Comparison of ENCODE assay signal across 8 mouse cellular contexts in the genomic region with DNA sequence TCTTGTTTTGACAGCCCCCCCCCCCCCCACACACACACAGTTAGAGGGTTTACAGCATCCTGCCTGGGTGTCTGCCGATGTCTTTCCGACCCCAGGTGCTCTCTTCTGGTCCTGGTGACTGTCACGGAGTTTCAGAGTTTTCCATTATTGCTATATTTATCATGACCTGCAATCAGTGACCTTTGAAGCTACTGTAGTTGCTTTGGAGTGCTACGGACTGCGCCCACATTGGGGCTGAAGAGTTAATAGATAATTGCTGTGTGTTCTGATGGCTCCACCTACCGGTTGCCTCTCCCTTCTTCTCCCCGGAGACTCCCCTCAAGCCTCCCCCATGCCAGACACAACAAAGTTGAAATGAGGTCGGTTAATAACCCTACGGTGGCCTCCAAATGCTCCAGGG. TPM values are rescaled to one million over a fixed set of nuclear protein-coding genes. Genes with fewer than 3 reads are reported as not detected.
A peak's percentile ranks its signal among the peaks of the same experiment; 100 is the strongest.
DNase-seq lines count a peak whose midpoint lies in the region; ATAC-seq lines count a peak whose summit lies in the region.
"Had no signal": no experiment of that assay in that cellular context is flagged by ENCODE, and none has a peak within 500 bp of the region (broad histone marks: within the 10 kb centered on the region; RNA-seq: fewer than 3 reads in every experiment).

No protein-coding gene starts in this region.

- H3K9ac ChIP-seq in limb, embryonic 11.5 days (ENCODE audit: low read length), result no peak overlapping the region
- no peak overlapping the region for H3K9ac ChIP-seq in midbrain, embryonic 16.5 days (ENCODE audit: low read depth, low read length)

- H3K4me3 ChIP-seq in limb, embryonic 11.5 days (ENCODE audit: low read depth, low read length), result no peak overlapping the region
- no peak overlapping the region for H3K4me3 ChIP-seq in midbrain, embryonic 16.5 days (ENCODE audit: low read depth, low read length)
- H3K4me3 ChIP-seq: erythroblast, embryonic 14.5 days had no signal

- no peak for ATAC-seq in limb, embryonic 11.5 days (ENCODE audit: insufficient number of reproducible peaks, low FRiP score, low TSS enrichment, low read depth)
- ATAC-seq in midbrain, embryonic 16.5 days, result no peak

- peaks cover 6% of the 10 kb centered on the region; the same call in 1 of the 2 replicates for H3K4me1 ChIP-seq in limb, embryonic 11.5 days (ENCODE audit: control insufficient read depth, insufficient read depth, low read length)
- H3K4me1 ChIP-seq in midbrain, embryonic 16.5 days (ENCODE audit: control insufficient read depth, insufficient read depth, low read length), result peaks cover 8% of the 10 kb centered on the region

- no peak overlapping the region for H3K27ac ChIP-seq in limb, embryonic 11.5 days (replicated peaks; ENCODE audit: low read depth, low read length)
- no peak overlapping the region for H3K27ac ChIP-seq in midbrain, embryonic 16.5 days (ENCODE audit: low read length)

- no peaks in the 10 kb centered on the region for H3K27me3 ChIP-seq in limb, embryonic 11.5 days (ENCODE audit: control insufficient read depth, insufficient read depth, low read length)
- H3K27me3 ChIP-seq in midbrain, embryonic 16.5 days (ENCODE audit: control insufficient read depth, insufficient read depth, low read depth, low read length), result no peaks in the 10 kb centered on the region

- DNase-seq in CD4-positive helper T cell, adult 2 months (ENCODE audit: low read depth, low spot score), result peak; percentile 71
- DNase-seq in ES-CJ7 (ENCODE audit: low read depth, low spot score), result peak; percentile 48
- DNase-seq in embryo, embryonic 10 days (ENCODE audit: low spot score), result peak; percentile 73
- DNase-seq in heart, postnatal 10 days, result peak; percentile 66 to 68
- peak; percentile 43 for DNase-seq in limb, embryonic 11.5 days (ENCODE audit: low spot score)
- peak; percentile 61 for DNase-seq in yolk sac, embryonic 10.5 days (ENCODE audit: low spot score)

- WGBS in limb, embryonic 11.5 days, result 8% methylated on average over 9 of the region's 9 CpGs
- WGBS in midbrain, embryonic 16.5 days, result 12% methylated on average over 9 of the region's 9 CpGs

- no peak overlapping the region for H3K4me2 ChIP-seq in limb, embryonic 11.5 days (ENCODE audit: low read depth, severe bottlenecking)
- 0 out of 2 replicates have a peak overlapping the region, but pooled peaks have one; percentile 14 for H3K4me2 ChIP-seq in midbrain, embryonic 16.5 days (ENCODE audit: low read length)

- H3K36me3 ChIP-seq in limb, embryonic 11.5 days (ENCODE audit: control insufficient read depth, insufficient read depth, low read length), result no peaks in the 10 kb centered on the region
- H3K36me3 ChIP-seq in midbrain, embryonic 16.5 days (ENCODE audit: control insufficient read depth, insufficient read depth, low read length), result no peaks in the 10 kb centered on the region

- intact Hi-C loops in heart, postnatal 10 days (cut with DNase I), result loop anchor here (5.0 kb wide), 1 partner anchor 84 kb away; no protein-coding TSS in a partner anchor

- no peaks in the 10 kb centered on the region for H3K9me3 ChIP-seq in limb, embryonic 11.5 days (ENCODE audit: control insufficient read depth, low read length)
- no peaks in the 10 kb centered on the region for H3K9me3 ChIP-seq in midbrain, embryonic 16.5 days (replicated peaks; ENCODE audit: control insufficient read depth, low read length, poor library complexity, severe bottlenecking)

RNA-seq across cellular contexts. Expression of gene Gm11541, which starts 12.5 kb away (rescaled TPM):
- not detected for total RNA-seq in heart, postnatal 10 days (2021)
- 0.25 TPM in 1 of 2 replicates, not detected in the other for polyA plus RNA-seq in limb, embryonic 11.5 days (2014; fragmentation: Nextera tagmentation; extraction: Ambion mirVana)
- not detected in 2 replicates for polyA plus RNA-seq in midbrain, embryonic 16.5 days (2015; fragmentation: Nextera tagmentation; extraction: Ambion mirVana)
- polyA plus RNA-seq: erythroblast, embryonic 14.5 days had no signal

RNA-seq across cellular contexts. Expression of gene Cdc34b, which starts 24.8 kb away (rescaled TPM):
- total RNA-seq in heart, postnatal 10 days (2021), result 1 to 10 TPM; 1.1 to 1.4 TPM
- polyA plus RNA-seq in limb, embryonic 11.5 days (2014; fragmentation: Nextera tagmentation; extraction: Ambion mirVana), result not detected in 2 replicates
- 0.15 TPM in 1 of 2 replicates, not detected in the other for polyA plus RNA-seq in midbrain, embryonic 16.5 days (2015; fragmentation: Nextera tagmentation; extraction: Ambion mirVana)

RNA-seq across cellular contexts. Expression of gene Xylt2, which starts 39.4 kb away (rescaled TPM):
- total RNA-seq in heart, postnatal 10 days (2021), result 10 to 100 TPM; 17.1 to 18.6 TPM
- 16.2 and 16.7 TPM in 2 replicates for polyA plus RNA-seq in limb, embryonic 11.5 days (2014; fragmentation: Nextera tagmentation; extraction: Ambion mirVana)
- polyA plus RNA-seq in midbrain, embryonic 16.5 days (2015; fragmentation: Nextera tagmentation; extraction: Ambion mirVana), result 11.6 and 11.8 TPM in 2 replicates
